Mouse (Mus musculus): ENCODE measurements at regions not wholly inside any gene's neighbourhood (a gene's known extent, or its start where the extent isn't known, plus 50 kb on each side); places are given as distances from the start of the nearest gene placed in this dataset.

GRCm38 (mm10) chr1:76430041-76430610, 884.1 kb downstream of the Slc4a3 start:
- TF ChIP-seq GATA1 (IDR thresholded peaks at IDR 0.05; ENCODE audit: borderline replicate concordance, low read length) = no peak
- TF ChIP-seq FLI1 (IDR thresholded peaks at IDR 0.05; ENCODE audit: low read length) = no peak
